Mouse (Mus musculus): ENCODE data around the gene Asna1.

GRCm38 (mm10) chr8:84987903-84988302, 37.2 kb downstream of the Asna1 start:
- TF ChIP-seq CTCF (IDR thresholded peaks at IDR 0.05; ENCODE audit: low read depth) (no peak), EP300 (IDR thresholded peaks at IDR 0.05; ENCODE audit: low read depth) (no peak)
